Mouse (Mus musculus): ENCODE measurements around the gene Ankle2. TPM values are rescaled to one million over a fixed set of nuclear protein-coding genes. Genes with fewer than 3 reads are reported as not detected.

Gene Ankle2
- total RNA-seq, 2 experiments from 2014 or later, result 25.8 to 29.3 TPM

- DNase-seq (ENCODE audit: low spot score), result no peak
- intact Hi-C loops (cut with DNase I), result no loop called here
Observed at GRCm38 (mm10) chr5:110276910-110277309, 46.1 kb downstream of the Ankle2 start.

DNA sequence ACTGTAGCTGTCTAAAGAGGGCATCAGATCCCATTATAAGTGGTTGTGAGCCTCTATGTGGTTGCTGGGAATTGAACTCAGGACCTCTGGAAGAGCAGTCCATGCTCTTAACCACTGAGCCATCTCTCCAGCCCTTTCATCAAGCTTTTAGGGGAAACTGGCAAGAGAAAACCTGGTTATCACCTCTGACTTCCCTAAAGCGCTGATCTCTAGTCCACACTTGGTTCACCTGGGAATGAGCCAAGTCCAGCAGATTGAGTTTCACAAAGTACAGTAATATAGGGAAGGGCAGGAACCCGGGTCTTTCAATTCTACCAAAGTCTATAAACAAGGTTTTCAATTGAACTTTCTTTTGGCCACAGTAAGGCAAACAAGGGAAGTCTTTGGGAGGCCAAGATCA lies 51.2 kb downstream of the Ankle2 start:
- DNase-seq (ENCODE audit: low spot score), result no peak
- intact Hi-C loops (cut with DNase I), result no loop called here

DNA sequence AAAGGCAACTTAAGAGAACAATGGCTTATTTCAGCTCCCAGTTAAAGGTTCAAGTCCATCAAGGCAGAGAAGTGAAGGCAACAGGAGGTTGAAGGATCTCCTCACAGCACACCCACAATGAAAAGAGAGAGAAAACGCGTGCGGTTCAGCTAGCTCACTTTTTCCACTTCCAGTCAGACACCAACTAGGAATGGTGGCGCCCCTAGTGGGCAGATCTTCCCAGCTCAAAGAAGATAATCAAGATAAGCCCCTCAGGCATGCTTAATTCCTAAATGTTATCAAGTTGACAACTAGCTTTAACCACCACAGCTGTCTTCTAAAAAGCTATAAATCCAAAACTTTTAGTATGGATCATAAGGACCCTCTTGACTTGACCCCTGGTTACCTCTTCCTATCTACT lies 53.7 kb downstream of the Ankle2 start:
- intact Hi-C loops (cut with DNase I), result no loop called here
- DNase-seq (ENCODE audit: low spot score), result no peak

- intact Hi-C loops (cut with DNase I), result no loop called here
- no peak for DNase-seq (ENCODE audit: low spot score)
Observed at GRCm38 (mm10) chr5:110285156-110285555, 54.4 kb downstream of the Ankle2 start.

DNA sequence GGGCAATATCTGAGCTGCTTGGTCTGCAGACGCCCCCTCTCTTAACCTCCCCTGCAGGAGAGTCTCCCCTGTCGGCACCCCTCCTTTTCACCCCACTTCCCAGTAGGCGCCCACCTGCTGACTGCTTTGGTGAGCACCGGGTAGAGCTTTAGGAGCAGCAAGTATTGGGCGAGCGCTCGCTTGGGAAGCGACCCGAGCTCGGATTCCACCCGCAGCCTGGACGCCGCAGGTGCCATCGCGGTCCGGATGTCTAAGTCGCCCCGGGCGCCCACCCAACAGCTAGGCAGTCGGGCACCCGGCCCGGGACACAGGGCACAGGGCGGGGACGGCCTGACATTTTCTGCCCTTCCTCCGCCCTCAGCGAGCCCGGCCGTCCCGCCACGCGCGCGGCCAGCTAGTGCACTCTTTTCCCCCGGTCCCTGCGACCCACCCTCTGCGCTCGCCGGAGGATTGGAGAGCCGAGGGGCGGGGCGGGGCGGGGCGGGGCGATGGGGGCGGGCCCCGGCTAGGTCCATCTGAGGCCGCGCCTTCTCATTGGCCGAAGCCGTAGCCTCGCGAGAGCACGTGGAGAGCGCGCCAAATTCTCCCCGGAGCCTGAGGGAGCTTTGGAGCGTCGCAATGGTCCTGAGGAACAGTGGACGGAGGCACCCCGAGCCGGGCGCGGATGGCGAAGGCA lies 55.1 kb downstream of the Ankle2 start, which contains the start of the genes Pxmp2 and Pole:
Gene Pxmp2 (minus strand): TSS at position 417 of the 676 bp plus-strand sequence.
Gene Pole (plus strand): TSS at position 537 of the 676 bp plus-strand sequence.
- DNase-seq (ENCODE audit: low spot score), result peak; percentile 82
- intact Hi-C loops (cut with DNase I), result no loop called here

GRCm38 (mm10) chr5:110286446-110287083 lies 55.8 kb downstream of the Ankle2 start:
- DNase-seq (ENCODE audit: low spot score), result no peak
- intact Hi-C loops (cut with DNase I), result no loop called here

GRCm38 (mm10) chr5:110287084-110287475 lies 56.3 kb downstream of the Ankle2 start:
- intact Hi-C loops (cut with DNase I), result no loop called here
- DNase-seq (ENCODE audit: low spot score), result no peak

- intact Hi-C loops (cut with DNase I), result no loop called here
- no peak for DNase-seq (ENCODE audit: low spot score)
Observed at GRCm38 (mm10) chr5:110291649-110292048, 60.8 kb downstream of the Ankle2 start.

GRCm38 (mm10) chr5:110296637-110297036 lies 65.8 kb downstream of the Ankle2 start:
- no peak for DNase-seq (ENCODE audit: low spot score)
- intact Hi-C loops (cut with DNase I), result no loop called here

DNA sequence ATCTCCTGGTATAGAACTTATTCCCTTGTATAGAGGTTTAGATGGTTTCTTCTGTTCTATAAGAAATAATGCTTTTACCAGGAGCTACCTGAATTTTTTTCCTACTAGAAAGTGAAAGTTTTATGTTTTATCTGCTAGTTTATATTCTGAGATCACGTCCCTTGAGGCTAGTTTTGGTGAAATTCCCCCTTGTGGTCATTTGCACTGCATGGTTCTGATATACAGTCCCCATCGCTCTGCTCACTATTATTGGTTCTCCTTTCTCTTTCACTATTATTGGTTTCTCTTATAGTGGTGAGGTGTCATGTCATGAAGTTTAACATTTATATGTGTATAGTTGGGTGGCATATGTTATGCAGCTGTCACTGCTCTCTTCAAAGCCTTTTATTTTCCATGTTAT lies 69.8 kb downstream of the Ankle2 start:
- intact Hi-C loops (cut with DNase I), result no loop called here

More for the DNA sequence above, 69.8 kb downstream of the Ankle2 start:
- no peak for DNase-seq (ENCODE audit: low spot score)

Other genes with a start within 250 kb of the Ankle2 start
- 1 to 10 TPM; 5.7 to 9.6 TPM for gene Zfp932, start 234.5 kb upstream of the Ankle2 start, total RNA-seq (2021)
- 1 to 10 TPM; 1.2 to 2.6 TPM for gene Gm17655, start 158.5 kb upstream of the Ankle2 start, total RNA-seq (2021)
- gene Gm35315, start 136.6 kb upstream of the Ankle2 start, total RNA-seq (2021), result not detected
- not detected for gene Plcxd1, start 131.0 kb upstream of the Ankle2 start, total RNA-seq (2021)
- gene Gtpbp6, start 122.8 kb upstream of the Ankle2 start, total RNA-seq (2021), result 10 to 100 TPM; 27.6 to 31.0 TPM
- gene Zfp605, start 120.9 kb upstream of the Ankle2 start, total RNA-seq (2021), result 1 to 10 TPM; 2.7 to 3.1 TPM
- gene Chfr, start 95.2 kb upstream of the Ankle2 start, total RNA-seq (2021), result 10 to 100 TPM; 14.8 to 17.1 TPM
- 10 to 100 TPM; 46.2 to 47.0 TPM for gene Golga3, start 54.3 kb upstream of the Ankle2 start, total RNA-seq (2021)
- gene Pgam5, start 38.9 kb downstream of the Ankle2 start, total RNA-seq (2021), result 10 to 100 TPM; 30.2 to 34.7 TPM
- gene Pxmp2, start 55.2 kb downstream of the Ankle2 start, total RNA-seq (2021), result 10 to 100 TPM; 95.2 to 96.5 TPM
- 1 to 10 TPM; 1.8 to 2.3 TPM for gene Pole, start 55.3 kb downstream of the Ankle2 start, total RNA-seq (2021)
- not detected for gene P2rx2, start 112.2 kb downstream of the Ankle2 start, total RNA-seq (2021)
- gene Lrcol1, start 113.7 kb downstream of the Ankle2 start, total RNA-seq (2021), result not detected
- gene Fbrsl1, start 217.5 kb downstream of the Ankle2 start, total RNA-seq (2021), result 10 to 100 TPM; 43.1 to 48.6 TPM